Mouse (Mus musculus) small intestine, adult 2 months (tissue): Measurements from ENCODE around the gene Gda.

Experiments used
- CTCF ChIP-seq: fragments of 200-500 bp; IDR thresholded peaks from 2 replicates; pipeline ENCODE4 v1.5.1; 2012; ENCODE audit warnings: low read depth, mild to moderate bottlenecking, control low read depth, inconsistent platforms, low read length, moderate library complexity, mixed read lengths; ENCODE audit not compliant: insufficient replicate concordance, insufficient read length; ENCODE audit errors: extremely low read depth
- POLR2A ChIP-seq: fragments of 200-500 bp; IDR thresholded peaks from 2 replicates; pipeline ENCODE4 v1.6.1; 2012; ENCODE audit warnings: low read depth, mild to moderate bottlenecking, control low read depth, inconsistent platforms, low read length, moderate library complexity

GRCm38 (mm10) chr19:21461221-21461960, 11.9 kb downstream of the Gda start:
- no peak for TF ChIP-seq CTCF
- no peak for TF ChIP-seq POLR2A
